Mouse (Mus musculus) Patski (cell line): ENCODE results near the gene Cdh9. TPM values are rescaled to one million over a fixed set of nuclear protein-coding genes. Genes with fewer than 3 reads are reported as not detected.

Experiments
- ATAC-seq: fragments of 100-300 bp; one replicate; pipeline ENCODE4 v1.8.0; 2021
- CTCF ChIA-PET: fragments of 350-600 bp; sonication (Branson Sonifier 250); formaldehyde crosslinking; loops from one replicate; lab custom pipeline; 2022; ENCODE audit warnings: inconsistent platforms; lab: Charles Lee
- POLR2A ChIA-PET: fragments of 350-600 bp; sonication (Branson Sonifier 250); formaldehyde crosslinking; loops from one replicate; lab custom pipeline; 2022; ENCODE audit warnings: antibody characterized with exemption, inconsistent platforms; lab: Charles Lee
- DNase-seq: peaks from one replicate; pipeline ENCODE4 v3.0.0-alpha.2; 2011; ENCODE audit warnings: low read depth, low spot score
- H3K27me3 ChIP-seq: fragments of 371-371 bp; one replicate; pipeline ENCODE4 v1.5.1; 2021
- CTCF ChIP-seq: fragments of 100-300 bp; IDR thresholded peaks from one replicate; pipeline ENCODE4 v1.5.1; 2021
- in situ Hi-C: fragments of 300-500 bp; cut with MboI; formaldehyde crosslinking; loops from 3 replicates; pipeline ENCODE4 v1.11.1; 2018; ENCODE audit warnings: low pct_unique_long_range_greater_than_20kb, mixed read lengths
- polyA plus RNA-seq: library from polyadenylated mRNA; unstranded; gene quantifications from one replicate; pipeline ENCODE4 v1.2.3, GENCODE M21; 2021

The Cdh9 gene
- polyA plus RNA-seq = not detected

DNA sequence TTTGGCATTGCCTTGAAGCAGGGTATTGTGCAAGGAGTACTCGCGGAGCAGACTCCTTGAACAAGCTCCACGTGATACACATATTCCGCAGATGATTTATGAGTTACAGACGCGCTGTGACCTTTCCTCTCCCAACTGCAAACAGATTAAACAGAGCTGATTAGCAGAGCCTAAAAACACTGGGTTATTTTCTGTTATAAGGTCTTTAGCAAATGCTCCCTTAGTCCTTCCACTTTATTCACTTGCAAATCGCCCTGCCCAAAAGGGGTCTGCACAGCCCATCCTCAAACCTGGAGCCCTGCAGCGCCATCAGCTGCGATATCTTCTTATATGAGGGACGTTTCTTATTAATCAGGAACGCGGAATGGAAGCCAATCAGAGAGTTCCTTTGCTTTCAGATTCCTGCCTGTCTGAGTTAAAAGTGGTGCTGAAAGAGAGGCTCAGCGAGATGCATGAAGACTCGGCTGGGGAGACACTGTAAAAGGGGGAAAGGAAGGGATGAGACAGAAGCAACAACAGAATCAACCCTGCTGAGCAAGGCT is at the start of gene Cdh9:
Cdh9 (plus strand) TSS at position 287 of the 542 bp plus-strand sequence.
- DNase-seq = no peak
- CTCF ChIA-PET = no interaction called here
- in situ Hi-C loops = no loop called here
- POLR2A ChIA-PET = no interaction called here
- TF ChIP-seq CTCF = no peak
- H3K27me3 ChIP-seq = no peaks in the 10 kb centered on the region
- ATAC-seq = no peak

DNA sequence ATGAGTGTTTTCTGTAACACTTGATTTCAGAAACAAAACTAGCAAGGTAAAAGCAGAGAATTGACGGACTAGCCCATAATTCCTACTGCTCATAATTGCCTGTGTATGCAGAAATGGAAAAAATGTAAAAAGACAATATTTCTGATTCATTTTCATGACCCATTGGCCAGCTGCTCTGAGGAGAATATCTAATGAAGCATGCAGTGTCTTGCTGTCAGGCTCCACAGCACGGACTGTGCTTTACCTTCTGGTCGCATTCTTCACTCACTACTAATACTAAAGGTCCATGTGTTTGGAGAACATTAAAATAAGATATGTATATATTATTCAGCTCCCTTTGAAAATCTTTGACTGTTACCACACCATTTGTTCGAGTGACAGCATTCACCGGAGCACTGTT is 49.5 kb upstream of the Cdh9 start:
- ChIA-PET CTCF (no interaction called here), POLR2A (no interaction called here)
- ATAC-seq (no peak), DNase-seq (no peak)
- H3K27me3 ChIP-seq = no peaks in the 10 kb centered on the region
- no peak for TF ChIP-seq CTCF
- in situ Hi-C loops = no loop called here

DNA sequence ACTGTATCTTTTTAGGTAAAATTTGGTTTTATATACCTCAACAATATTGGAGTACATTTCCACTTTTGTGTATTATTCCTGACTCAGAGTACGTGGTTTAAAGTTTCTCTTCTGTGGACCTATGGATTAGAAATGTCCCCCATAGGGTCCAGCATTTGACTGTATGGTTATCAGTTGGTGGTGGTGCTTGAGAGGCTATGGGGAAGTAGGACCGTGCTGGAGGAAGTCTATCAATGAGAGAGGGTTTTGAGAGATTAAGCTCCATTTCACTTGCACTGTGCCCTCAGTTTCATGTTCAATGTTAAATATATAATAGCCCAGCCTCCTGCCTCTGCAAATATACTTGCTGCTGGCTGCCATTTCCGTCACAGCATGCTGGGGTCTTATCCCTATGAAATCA is 28.7 kb upstream of the Cdh9 start:
- DNase-seq = no peak
- POLR2A ChIA-PET = no interaction called here

DNA sequence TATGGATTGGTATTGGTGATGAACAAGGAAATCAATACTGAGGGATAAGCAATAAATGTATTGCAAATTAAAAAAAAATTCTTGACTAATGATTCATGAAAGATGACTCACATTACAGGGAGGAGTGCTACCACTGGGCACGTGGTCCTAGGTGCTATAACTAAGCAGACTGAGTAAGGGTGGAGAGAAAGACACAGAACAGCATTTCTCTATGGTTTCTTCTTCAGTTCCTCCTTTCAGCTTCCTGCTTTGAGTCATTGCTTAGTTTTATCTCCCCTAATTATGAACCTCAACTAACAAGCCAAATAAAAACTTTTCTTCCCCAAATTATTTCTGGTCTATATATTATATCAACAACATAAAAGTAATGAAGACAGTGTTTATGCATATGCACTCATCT is 26.2 kb upstream of the Cdh9 start:
- DNase-seq (no peak), ATAC-seq (no peak)
- in situ Hi-C loops = no loop called here
- no peak for TF ChIP-seq CTCF
- POLR2A ChIA-PET = no interaction called here
- H3K27me3 ChIP-seq = no peaks in the 10 kb centered on the region
- CTCF ChIA-PET = no interaction called here

More for the DNA sequence above, 28.7 kb upstream of the Cdh9 start:
- ATAC-seq = no peak
- no peaks in the 10 kb centered on the region for H3K27me3 ChIP-seq
- TF ChIP-seq CTCF = no peak
- CTCF ChIA-PET = no interaction called here
- in situ Hi-C loops = no loop called here

DNA sequence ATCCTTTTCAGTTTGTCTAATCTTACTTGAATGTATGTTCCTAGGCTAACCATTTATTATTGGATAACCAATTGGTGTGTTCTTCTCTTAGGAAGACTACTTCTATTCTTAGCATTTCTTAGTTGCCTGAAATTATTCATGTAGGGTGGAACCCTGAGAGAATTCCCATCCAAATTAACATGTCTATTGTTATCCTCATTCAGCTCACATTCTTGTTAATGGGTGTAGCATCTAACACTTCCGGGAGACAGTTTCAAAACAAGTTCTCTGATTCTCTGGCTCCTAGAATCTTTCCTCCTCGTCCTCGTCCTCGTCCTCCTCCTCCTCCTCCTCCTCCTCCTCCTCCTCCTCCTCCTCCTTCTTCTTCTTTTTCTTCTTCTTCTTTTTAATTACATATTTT is 10.5 kb downstream of the Cdh9 start:
- in situ Hi-C loops = no loop called here

DNA sequence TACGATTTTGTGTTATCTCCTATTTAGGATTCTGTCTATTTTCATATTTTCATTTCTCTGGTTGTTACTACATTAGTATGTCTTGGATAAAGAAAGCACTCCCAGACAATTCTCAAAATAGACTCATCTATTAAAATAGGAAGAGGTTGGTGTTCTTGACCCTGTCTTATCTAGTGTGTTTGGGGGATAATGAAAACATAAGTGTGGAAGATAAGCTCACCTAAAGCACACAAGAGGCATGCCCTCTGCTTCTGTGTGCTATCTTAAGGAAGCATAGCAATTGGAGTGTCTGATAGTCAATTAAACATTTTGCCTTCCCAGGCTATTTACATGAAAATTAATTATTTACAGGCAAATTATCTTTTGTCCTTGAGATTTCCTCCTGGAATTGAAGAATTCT is 18.1 kb downstream of the Cdh9 start:
- H3K27me3 ChIP-seq = peaks cover 4% of the 10 kb centered on the region
- no peak for ATAC-seq
- in situ Hi-C loops = no loop called here
- no peak for TF ChIP-seq CTCF
- ChIA-PET POLR2A (no interaction called here), CTCF (no interaction called here)
- no peak for DNase-seq

More for the DNA sequence above, 10.5 kb downstream of the Cdh9 start:
- no peaks in the 10 kb centered on the region for H3K27me3 ChIP-seq
- ATAC-seq = no peak
- POLR2A ChIA-PET = no interaction called here
- no peak for TF ChIP-seq CTCF
- CTCF ChIA-PET = no interaction called here
- no peak for DNase-seq

DNA sequence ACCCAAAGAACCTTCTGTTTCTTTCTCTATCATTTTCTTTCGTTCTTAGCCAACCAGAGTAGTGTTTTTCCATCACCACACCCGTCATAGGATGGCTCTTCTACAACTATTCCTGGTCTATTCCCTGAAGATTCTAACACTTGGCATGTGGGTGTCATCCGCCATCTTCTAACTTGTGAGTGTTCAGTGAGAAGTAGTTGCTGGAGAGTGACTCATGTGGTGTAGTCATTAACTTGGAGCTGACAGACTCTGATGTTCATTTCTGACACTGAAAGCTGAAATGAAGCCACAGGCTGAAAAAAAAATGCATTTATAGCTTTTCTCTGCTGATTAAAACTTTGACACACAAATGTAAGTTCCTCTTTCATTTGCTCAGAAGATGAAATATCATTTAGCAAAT is 34.7 kb downstream of the Cdh9 start:
- in situ Hi-C loops = no loop called here
- ATAC-seq (no peak), DNase-seq (no peak)
- CTCF ChIA-PET = no interaction called here
- H3K27me3 ChIP-seq = no peaks in the 10 kb centered on the region
- TF ChIP-seq CTCF = no peak
- POLR2A ChIA-PET = no interaction called here

DNA sequence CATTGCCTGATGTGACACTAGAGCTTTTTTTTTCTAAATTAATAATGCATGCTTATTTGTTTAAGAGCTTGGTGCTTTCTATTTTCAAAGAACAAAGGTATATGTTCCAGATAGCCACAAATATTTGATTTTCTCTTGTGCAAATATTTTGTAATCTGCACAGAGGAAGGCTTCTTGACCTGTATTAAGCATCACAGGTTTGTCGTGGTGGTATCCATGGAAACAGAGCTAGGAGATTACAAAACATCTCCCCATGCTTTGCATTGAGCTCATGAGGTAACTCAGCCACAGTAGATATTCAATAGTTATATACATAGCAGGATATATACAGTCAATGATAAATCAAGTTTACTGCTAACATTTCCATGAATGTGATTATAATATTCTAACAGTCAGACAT is 56.0 kb downstream of the Cdh9 start:
- no peak for TF ChIP-seq CTCF
- POLR2A ChIA-PET = no interaction called here
- in situ Hi-C loops = no loop called here
- ATAC-seq (no peak), DNase-seq (no peak)
- CTCF ChIA-PET = no interaction called here
- H3K27me3 ChIP-seq = peaks cover 3% of the 10 kb centered on the region

DNA sequence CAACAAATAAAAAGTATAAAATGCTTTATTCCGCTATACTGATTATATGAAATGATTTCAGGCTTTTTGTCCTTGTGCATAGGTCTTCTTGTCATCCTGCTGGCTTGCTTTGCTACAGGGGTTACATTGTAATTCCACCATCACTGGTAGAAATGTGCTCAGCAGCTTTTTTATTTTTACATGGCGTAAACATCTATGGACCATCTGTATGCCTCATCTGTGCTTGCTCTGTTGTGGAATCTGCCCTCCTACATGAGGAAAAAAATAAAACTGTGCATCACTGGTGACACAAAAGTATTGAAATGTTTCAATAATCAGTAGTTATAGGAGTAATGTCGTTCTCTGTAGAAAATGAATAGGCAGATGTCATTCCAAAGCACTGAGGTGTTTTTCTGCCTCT is 64.3 kb downstream of the Cdh9 start:
- CTCF ChIA-PET = no interaction called here
- DNase-seq = no peak
- TF ChIP-seq CTCF = no peak
- no peaks in the 10 kb centered on the region for H3K27me3 ChIP-seq
- ATAC-seq = no peak
- in situ Hi-C loops = no loop called here
- POLR2A ChIA-PET = no interaction called here

DNA sequence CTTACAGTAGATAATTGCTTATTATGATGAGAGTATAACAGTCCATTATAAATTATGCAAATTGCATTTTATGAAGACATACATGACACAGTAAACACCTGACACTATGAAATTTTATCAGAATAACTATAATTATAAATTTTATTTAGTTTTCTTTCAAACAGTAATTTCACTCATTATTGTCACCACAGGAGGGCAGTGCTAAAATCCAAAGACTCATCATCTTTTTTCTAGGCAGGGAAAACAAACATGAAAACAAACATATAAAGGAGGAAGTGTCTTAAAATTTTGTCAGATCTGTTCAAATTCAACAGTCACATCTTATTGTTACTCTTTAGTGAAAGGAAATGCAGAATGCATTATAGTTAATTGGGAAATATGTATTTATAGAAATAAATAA is 72.7 kb downstream of the Cdh9 start:
- in situ Hi-C loops = no loop called here
- TF ChIP-seq CTCF = no peak
- DNase-seq = no peak
- ChIA-PET CTCF (no interaction called here), POLR2A (no interaction called here)
- H3K27me3 ChIP-seq = no peaks in the 10 kb centered on the region
- no peak for ATAC-seq

DNA sequence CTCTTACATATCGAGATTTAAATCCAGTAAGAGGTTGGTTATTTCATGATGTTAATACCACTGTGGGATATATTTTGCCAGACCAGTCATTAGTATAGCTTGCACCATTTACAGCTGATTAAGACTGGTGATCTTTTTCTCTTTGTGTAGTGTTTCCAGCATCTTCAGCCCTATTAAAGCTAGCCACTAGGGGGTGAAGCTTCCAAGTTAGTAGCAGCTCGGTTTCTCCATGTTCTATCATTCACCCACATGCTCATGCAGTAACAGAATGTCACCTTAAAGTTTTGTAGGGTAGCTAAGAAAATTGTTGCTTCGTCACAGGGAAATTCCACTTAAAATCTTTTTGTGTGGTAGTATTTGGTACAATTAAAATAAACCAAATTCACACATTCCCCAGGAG is 82.2 kb downstream of the Cdh9 start:
- H3K27me3 ChIP-seq = no peaks in the 10 kb centered on the region
- in situ Hi-C loops = no loop called here
- CTCF ChIA-PET = no interaction called here
- no peak for TF ChIP-seq CTCF
- POLR2A ChIA-PET = no interaction called here
- no peak for DNase-seq
- no peak for ATAC-seq

DNA sequence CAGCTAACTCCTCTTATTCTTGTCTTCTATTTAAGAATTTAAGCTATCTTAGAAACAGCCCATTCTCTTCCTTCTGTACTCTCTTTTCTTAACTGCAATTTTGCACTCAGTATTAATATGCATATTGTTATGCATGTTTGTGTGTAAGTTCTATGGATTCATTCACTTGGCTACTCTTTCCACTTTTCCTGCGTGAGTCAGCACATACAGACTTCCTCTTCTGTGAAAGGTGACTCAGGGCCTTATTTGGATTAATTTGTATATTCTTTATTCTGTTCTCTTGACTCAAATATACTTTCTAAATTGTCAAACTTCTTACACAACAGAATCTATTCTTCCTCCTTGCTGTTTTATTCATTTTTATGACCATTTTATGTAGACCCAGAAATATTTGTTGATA is 85.5 kb downstream of the Cdh9 start:
- DNase-seq (no peak), ATAC-seq (no peak)
- TF ChIP-seq CTCF = no peak
- in situ Hi-C loops = no loop called here
- no peaks in the 10 kb centered on the region for H3K27me3 ChIP-seq
- CTCF ChIA-PET = no interaction called here
- POLR2A ChIA-PET = no interaction called here
